Mouse (Mus musculus): ENCODE measurements around the gene Med14.

- TF ChIP-seq POLR2A (IDR thresholded peaks at IDR 0.05; ENCODE audit: extremely low read depth, insufficient read depth, low read length) = no peak
- TF ChIP-seq CTCF (IDR thresholded peaks at IDR 0.05; ENCODE audit: low read depth, low read length) = no peak
Observed at GRCm38 (mm10) chrX:12766846-12767564, 5.1 kb upstream of the Med14 start.

Measured in liver, adult 2 months (tissue).